Mouse (Mus musculus): Measurements from ENCODE around the gene Gas8.

DNA sequence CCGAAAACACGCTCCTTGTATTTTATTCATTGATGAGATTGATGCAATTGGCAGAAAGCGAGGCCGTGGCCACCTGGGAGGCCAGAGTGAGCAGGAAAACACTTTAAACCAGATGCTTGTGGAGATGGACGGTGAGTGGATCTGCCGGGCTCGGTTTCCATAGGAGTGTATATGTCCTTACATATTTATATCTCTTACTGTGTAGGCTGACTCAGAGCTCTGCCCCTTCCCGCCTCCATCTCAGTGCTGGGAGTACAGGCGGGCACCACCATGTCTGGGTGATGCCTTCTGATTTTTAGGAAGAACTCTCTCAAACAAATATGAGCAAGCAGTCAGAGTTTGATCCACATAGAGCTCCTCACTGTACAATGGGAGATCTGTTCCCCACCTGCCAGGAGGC is 25.7 kb upstream of the Gas8 start:
- no peak for TF ChIP-seq CTCF (IDR thresholded peaks at IDR 0.05; ENCODE audit: borderline replicate concordance, extremely low read depth, insufficient read depth, insufficient read length)
- no peak for TF ChIP-seq POLR2A (IDR thresholded peaks at IDR 0.05; ENCODE audit: borderline replicate concordance, extremely low read depth, insufficient read depth, insufficient read length, poor library complexity, severe bottlenecking)

Measured in brain, embryonic 14.5 days (tissue).